Mouse (Mus musculus) neural tube, embryonic 14.5 days (tissue): ENCODE results near the gene Arhgap35. TPM values are rescaled to one million over a fixed set of nuclear protein-coding genes. Genes with fewer than 3 reads are reported as not detected.
A peak's percentile ranks its signal among the peaks of the same experiment; 100 is the strongest.

Experiments used
- ATAC-seq: fragments of 200-750 bp; cut with Nextera tagmentation; 2 replicates; pipeline ENCODE4 v1.8.0; 2017; ENCODE audit warnings: low read depth, mild to moderate bottlenecking, moderate TSS enrichment, moderate library complexity
- H3K27ac ChIP-seq: fragments of 300-500 bp; sonication (generic); 2 replicates; pipeline ENCODE4 v1.5.1; 2014; ENCODE audit warnings: low read depth, mild to moderate bottlenecking, control low read depth, low read length, moderate library complexity, mixed read lengths
- H3K27me3 ChIP-seq: fragments of 300-500 bp; sonication (generic); 2 replicates; pipeline ENCODE4 v1.6.1; 2014; ENCODE audit warnings: low read length; ENCODE audit not compliant: control insufficient read depth, insufficient read depth
- H3K36me3 ChIP-seq: fragments of 300-500 bp; sonication (generic); 2 replicates; pipeline ENCODE4 v1.6.1; 2014; ENCODE audit warnings: low read length, mixed read lengths; ENCODE audit not compliant: control insufficient read depth, insufficient read depth
- H3K4me1 ChIP-seq: fragments of 300-500 bp; sonication (generic); 2 replicates; pipeline ENCODE4 v1.6.1; 2014; ENCODE audit warnings: low read length; ENCODE audit not compliant: control insufficient read depth, insufficient read depth
- H3K4me2 ChIP-seq: fragments of 300-500 bp; sonication (generic); 2 replicates; pipeline ENCODE4 v1.6.1; 2014; ENCODE audit warnings: mild to moderate bottlenecking, low read depth, low read length, control low read depth
- H3K4me3 ChIP-seq: fragments of 300-500 bp; sonication (generic); 2 replicates; pipeline ENCODE4 v1.5.1; 2014; ENCODE audit warnings: low read depth, low read length, control low read depth, mixed read lengths
- H3K9ac ChIP-seq: fragments of 300-500 bp; sonication (generic); replicated peaks from 2 replicates; pipeline ENCODE4 v1.6.1; 2014; ENCODE audit warnings: low read depth, mild to moderate bottlenecking, control low read depth, low read length, mixed read lengths
- H3K9me3 ChIP-seq: fragments of 300-500 bp; sonication (generic); 2 replicates; pipeline ENCODE4 v1.6.1; 2016; ENCODE audit warnings: low read length; ENCODE audit not compliant: control insufficient read depth
- WGBS: fragments of 180-500 bp; shearing (Covaris S2); extraction: QIAGEN DNeasy Blood & Tissue Kit; methylation state at CpG from one replicate; pipeline ENCODE4 v1.1.7; 2014; 5-methylcytosine and 5-hydroxymethylcytosine counted together
- polyA plus RNA-seq: library from polyadenylated mRNA; unstranded; fragments of >200 nt; fragmentation: Nextera tagmentation; extraction: Ambion mirVana; gene quantifications from 2 replicates; pipeline ENCODE4 v1.2.1, GENCODE M21; 2014

The Arhgap35 gene
- polyA plus RNA-seq, 1 experiment from 2014 or later = 35.2 TPM

GRCm38 (mm10) chr7:16460566-16460965 lies 154.2 kb downstream of the Arhgap35 start:
- ATAC-seq = no peak
- H3K9me3 ChIP-seq = no peaks in the 10 kb centered on the region
- no peaks in the 10 kb centered on the region for H3K27me3 ChIP-seq
- no peak overlapping the region for H3K4me2 ChIP-seq
- no peak overlapping the region for H3K27ac ChIP-seq
- H3K4me1 ChIP-seq = no peaks in the 10 kb centered on the region
- H3K9ac ChIP-seq = no peak overlapping the region
- H3K36me3 ChIP-seq = no peaks in the 10 kb centered on the region
- H3K4me3 ChIP-seq = no peak overlapping the region
- 65% methylated on average over 13 of the region's 13 CpGs for WGBS

- no peaks in the 10 kb centered on the region for H3K27me3 ChIP-seq
- H3K9me3 ChIP-seq = no peaks in the 10 kb centered on the region
- H3K4me2 ChIP-seq = no peak overlapping the region
- no peaks in the 10 kb centered on the region for H3K36me3 ChIP-seq
- H3K4me1 ChIP-seq = peaks cover 5% of the 10 kb centered on the region
- H3K27ac ChIP-seq = no peak overlapping the region
- ATAC-seq = no peak
- WGBS = 88% methylated on average over 5 of the region's 5 CpGs
- no peak overlapping the region for H3K4me3 ChIP-seq
- H3K9ac ChIP-seq = no peak overlapping the region
Measured at GRCm38 (mm10) chr7:16456289-16456688, 158.5 kb downstream of the Arhgap35 start.

GRCm38 (mm10) chr7:16455016-16455415 lies 159.8 kb downstream of the Arhgap35 start:
- 96% methylated on average over 14 of the region's 14 CpGs for WGBS
- Histone ChIP-seq H3K4me1 (peaks cover 5% of the 10 kb centered on the region), H3K9ac (no peak overlapping the region), H3K27ac (no peak overlapping the region), H3K36me3 (no peaks in the 10 kb centered on the region), H3K9me3 (no peaks in the 10 kb centered on the region), H3K4me3 (no peak overlapping the region), H3K4me2 (no peak overlapping the region), H3K27me3 (no peaks in the 10 kb centered on the region)
- ATAC-seq = no peak

GRCm38 (mm10) chr7:16453118-16453711 lies 161.6 kb downstream of the Arhgap35 start:
- no peaks in the 10 kb centered on the region for H3K36me3 ChIP-seq
- H3K4me1 ChIP-seq = peaks cover 5% of the 10 kb centered on the region
- H3K4me3 ChIP-seq = peak overlapping the region; percentile 74
- ATAC-seq = peak; percentile 82
- no peaks in the 10 kb centered on the region for H3K27me3 ChIP-seq
- H3K9me3 ChIP-seq = no peaks in the 10 kb centered on the region
- peak overlapping the region; percentile 93 for H3K4me2 ChIP-seq
- 0% methylated on average over 17 of the region's 23 CpGs for WGBS
- H3K9ac ChIP-seq = peak overlapping the region; percentile 63
- peak overlapping the region; percentile 62 for H3K27ac ChIP-seq

GRCm38 (mm10) chr7:16452587-16453073 lies 162.2 kb downstream of the Arhgap35 start, which contains the start of gene Tmem160:
Gene Tmem160 (plus strand): TSS chr7:16452779.
- WGBS = under 1% methylated on average over 30 of the region's 30 CpGs
- peak; percentile 98 for ATAC-seq
- H3K4me3 ChIP-seq = peak within 1 kb of the TSS; percentile 74

DNA sequence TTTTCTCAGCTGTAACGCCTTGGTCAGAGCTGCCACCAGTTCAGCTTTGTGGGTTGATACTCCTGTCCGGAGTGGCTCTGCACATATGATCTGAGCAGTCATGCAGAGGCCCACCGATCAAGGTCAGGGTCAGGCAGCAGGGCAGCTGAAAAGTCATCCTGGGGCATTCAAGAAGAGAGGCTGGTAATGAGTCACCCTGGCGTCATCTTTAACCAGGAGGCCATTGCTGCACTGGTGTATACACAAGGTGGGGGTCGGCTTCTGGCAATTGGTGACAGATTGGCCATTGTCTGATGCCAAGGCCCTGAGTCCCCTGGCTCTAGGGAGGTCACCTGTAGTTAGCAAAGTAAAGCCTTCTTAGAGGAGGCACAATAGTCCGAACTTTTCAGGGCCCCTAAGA lies 163.1 kb downstream of the Arhgap35 start:
- Histone ChIP-seq H3K4me3 (no peak overlapping the region), H3K9ac (no peak overlapping the region), H3K36me3 (no peaks in the 10 kb centered on the region), H3K4me2 (no peak overlapping the region), H3K27ac (no peak overlapping the region), H3K27me3 (no peaks in the 10 kb centered on the region), H3K4me1 (peaks cover 5% of the 10 kb centered on the region), H3K9me3 (no peaks in the 10 kb centered on the region)
- WGBS = 83% methylated on average over 6 of the region's 6 CpGs
- no peak for ATAC-seq

More at GRCm38 (mm10) chr7:16452587-16453073, 162.2 kb downstream of the Arhgap35 start, which contains the start of gene Tmem160:
- Histone ChIP-seq H3K4me1 (peaks cover 5% of the 10 kb centered on the region), H3K4me2 (peak within 1 kb of the TSS; percentile 93), H3K9me3 (no peaks in the 10 kb centered on the region), H3K27me3 (no peaks in the 10 kb centered on the region), H3K36me3 (no peaks in the 10 kb centered on the region), H3K27ac (peak within 1 kb of the TSS; percentile 62), H3K9ac (peak within 1 kb of the TSS; percentile 63)

Other genes with a start within 250 kb of the Arhgap35 start
- 197 and 245 TPM in 2 replicates for gene Sae1, start 227.2 kb downstream of the Arhgap35 start, polyA plus RNA-seq
- 15.8 and 18.5 TPM in 2 replicates for gene Zc3h4, start 214.1 kb downstream of the Arhgap35 start, polyA plus RNA-seq
- gene Tmem160, start 162.2 kb downstream of the Arhgap35 start, polyA plus RNA-seq = 62.7 and 70.4 TPM in 2 replicates
- gene Npas1, start 137.3 kb downstream of the Arhgap35 start, polyA plus RNA-seq = 1.8 and 2.0 TPM in 2 replicates
- not detected in 2 replicates for gene Ceacam15, start 60.7 kb upstream of the Arhgap35 start, polyA plus RNA-seq
- 0.26 and 0.33 TPM in 2 replicates for gene Ceacam9, start 106.9 kb upstream of the Arhgap35 start, polyA plus RNA-seq
- gene Ap2s1, start 123.4 kb upstream of the Arhgap35 start, polyA plus RNA-seq = 404 and 458 TPM in 2 replicates
- gene Slc1a5, start 166.3 kb upstream of the Arhgap35 start, polyA plus RNA-seq = 4.5 and 4.6 TPM in 2 replicates
- gene Strn4, start 200.9 kb upstream of the Arhgap35 start, polyA plus RNA-seq = 191 and 199 TPM in 2 replicates
- gene Fkrp, start 201.7 kb upstream of the Arhgap35 start, polyA plus RNA-seq = 44.5 and 51.5 TPM in 2 replicates
- 4.5 and 7.4 TPM in 2 replicates for gene Prkd2, start 227.9 kb upstream of the Arhgap35 start, polyA plus RNA-seq